Mouse (Mus musculus): Measurements from ENCODE around the gene Aox1. TPM values are rescaled to one million over a fixed set of nuclear protein-coding genes. Genes with fewer than 3 reads are reported as not detected.
"Not testable (repeated sequence)": the region's sequence is repeated elsewhere in the genome, so short reads cannot be mapped to it uniquely, and the experiment has no call there.

The Aox1 gene
- 0.08 and 0.13 TPM in 2 replicates for polyA plus RNA-seq (2015; fragmentation: Nextera tagmentation; extraction: Ambion mirVana)

- Histone ChIP-seq H3K4me2 (replicated peaks) (peak within 1 kb of the TSS; percentile 59), H3K9ac (0 out of 2 replicates have a peak within 1 kb of the TSS, but pooled peaks have one; percentile 20), H3K36me3 (no peaks in the 10 kb centered on the region), H3K9me3 (no peaks in the 10 kb centered on the region), H3K4me3 (replicated peaks) (peak within 1 kb of the TSS; percentile 23), H3K27ac (no peak within 1 kb of the TSS), H3K4me1 (replicated peaks) (peaks cover 15% of the 10 kb centered on the region), H3K27me3 (replicated peaks) (no peaks in the 10 kb centered on the region; the same call in 1 of the 2 replicates)
- WGBS: 13% methylated on average over 12 of the region's 12 CpGs
- no peak for ATAC-seq
These were observed at the start of gene Aox1 for GRCm38 (mm10) chr1:58029636-58030117. TSS of gene Aox1 (plus strand) at chr1:58029931.

DNA sequence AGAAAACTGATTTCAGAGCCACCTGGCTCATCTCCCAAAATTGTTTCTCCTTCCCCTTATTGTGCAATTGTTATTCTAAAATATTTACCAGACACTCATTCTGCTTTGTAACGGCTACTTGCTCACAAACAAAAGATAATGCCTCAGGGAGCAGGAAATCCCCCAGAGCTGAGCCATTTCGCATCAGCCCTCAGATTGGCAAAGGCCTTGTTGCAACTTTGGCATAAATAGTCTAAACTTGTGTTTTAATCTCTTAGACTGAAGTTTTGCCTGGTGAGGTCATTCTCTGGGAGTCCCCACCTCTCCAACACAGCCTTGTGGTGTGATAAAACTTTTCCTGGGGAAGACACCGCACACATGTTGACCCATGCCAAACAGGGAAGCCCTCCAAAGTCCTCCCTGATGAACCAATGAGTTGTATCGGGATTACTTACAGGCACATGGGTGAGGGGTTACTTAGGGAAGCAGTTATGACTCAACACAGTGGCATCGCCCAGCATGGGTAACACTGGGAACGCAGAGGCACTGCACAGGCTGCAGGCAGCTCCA is 40.6 kb upstream of the Aox1 start:
- no peak overlapping the region for H3K4me3 ChIP-seq (replicated peaks)
- H3K36me3 ChIP-seq: no peaks in the 10 kb centered on the region
- H3K9me3 ChIP-seq: no peaks in the 10 kb centered on the region
- no peaks in the 10 kb centered on the region for H3K4me1 ChIP-seq (replicated peaks)
- 69% methylated on average over 6 of the region's 6 CpGs for WGBS
- no peak for ATAC-seq
- no peak overlapping the region for H3K9ac ChIP-seq
- H3K27me3 ChIP-seq (replicated peaks): no peaks in the 10 kb centered on the region
- no peak overlapping the region for H3K27ac ChIP-seq
- H3K4me2 ChIP-seq (replicated peaks): no peak overlapping the region

GRCm38 (mm10) chr1:57991277-57991676 is 38.5 kb upstream of the Aox1 start:
- Histone ChIP-seq H3K27me3 (replicated peaks) (no peaks in the 10 kb centered on the region), H3K4me1 (replicated peaks) (no peaks in the 10 kb centered on the region; the same call in 1 of the 2 replicates), H3K36me3 (no peaks in the 10 kb centered on the region), H3K9me3 (no peaks in the 10 kb centered on the region), H3K4me2 (replicated peaks) (no peak overlapping the region), H3K4me3 (replicated peaks) (no peak overlapping the region), H3K9ac (no peak overlapping the region), H3K27ac (no peak overlapping the region)
- no peak for ATAC-seq
- WGBS: 86% methylated on average over 2 of the region's 2 CpGs

- H3K27me3 ChIP-seq (replicated peaks): no peaks in the 10 kb centered on the region
These were observed 34.1 kb upstream of the Aox1 start, which contains the start of gene Sgo2a for GRCm38 (mm10) chr1:57995432-57996132. TSS of gene Sgo2a (plus strand) at chr1:57995971.

GRCm38 (mm10) chr1:57996133-57996615 is 33.6 kb upstream of the Aox1 start:
- WGBS: under 1% methylated on average over 29 of the region's 29 CpGs
- Histone ChIP-seq H3K27ac (peak overlapping the region; percentile 73), H3K4me1 (replicated peaks) (peaks cover 12% of the 10 kb centered on the region; the same call in 1 of the 2 replicates), H3K27me3 (replicated peaks) (no peaks in the 10 kb centered on the region), H3K36me3 (0 out of 2 replicates have a peak, but pooled peaks cover 4% of the 10 kb centered on the region), H3K9me3 (no peaks in the 10 kb centered on the region), H3K9ac (peak overlapping the region; percentile 82), H3K4me3 (replicated peaks) (peak overlapping the region; percentile 90), H3K4me2 (replicated peaks) (peak overlapping the region; percentile 74)
- peak; percentile 86; the same call in 1 of the 2 replicates for ATAC-seq

More at GRCm38 (mm10) chr1:57995432-57996132, 34.1 kb upstream of the Aox1 start, which contains the start of gene Sgo2a:
- 6% methylated on average over 30 of the region's 30 CpGs for WGBS
- peak within 1 kb of the TSS; percentile 73 for H3K27ac ChIP-seq
- no peaks in the 10 kb centered on the region for H3K9me3 ChIP-seq
- H3K9ac ChIP-seq: peak within 1 kb of the TSS; percentile 82
- H3K4me3 ChIP-seq (replicated peaks): peak within 1 kb of the TSS; percentile 90
- ATAC-seq: peak; percentile 99
- H3K4me2 ChIP-seq (replicated peaks): peak within 1 kb of the TSS; percentile 74
- H3K4me1 ChIP-seq (replicated peaks): peaks cover 12% of the 10 kb centered on the region; the same call in 1 of the 2 replicates
- H3K36me3 ChIP-seq: no peaks in the 10 kb centered on the region

DNA sequence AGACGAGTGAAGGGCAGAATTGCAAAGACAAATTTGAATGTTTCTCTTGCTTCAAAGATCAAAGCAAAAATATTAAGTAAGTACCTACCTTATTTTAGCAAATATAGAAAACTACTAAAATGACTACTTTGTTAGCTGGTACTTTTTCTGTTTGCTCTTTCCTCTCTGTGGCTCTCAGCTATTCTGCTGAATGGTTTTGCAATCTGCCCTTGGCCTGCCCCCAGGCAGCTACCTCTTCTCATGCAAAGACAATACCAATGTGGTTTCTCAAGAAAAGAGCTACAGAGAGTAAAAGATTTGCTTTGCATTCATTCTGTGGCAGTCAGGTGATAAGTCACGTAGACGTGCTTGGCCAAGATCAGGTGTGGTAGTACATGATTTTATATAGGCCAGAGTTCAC is 31.6 kb upstream of the Aox1 start:
- ATAC-seq: no peak
- no peaks in the 10 kb centered on the region for H3K9me3 ChIP-seq
- H3K4me2 ChIP-seq (replicated peaks): no peak overlapping the region
- H3K27me3 ChIP-seq (replicated peaks): no peaks in the 10 kb centered on the region
- 86% methylated on average over 3 of the region's 3 CpGs for WGBS
- no peak overlapping the region for H3K9ac ChIP-seq
- peaks cover 12% of the 10 kb centered on the region; the same call in 1 of the 2 replicates for H3K4me1 ChIP-seq (replicated peaks)
- H3K36me3 ChIP-seq: peaks cover 4% of the 10 kb centered on the region; the same call in 1 of the 2 replicates
- no peak overlapping the region for H3K27ac ChIP-seq
- no peak overlapping the region for H3K4me3 ChIP-seq (replicated peaks)

- not testable (repeated sequence) for H3K27me3 ChIP-seq (replicated peaks); H3K36me3 ChIP-seq; H3K27ac ChIP-seq; H3K4me1 ChIP-seq (replicated peaks); H3K4me3 ChIP-seq (replicated peaks); H3K9ac ChIP-seq; H3K4me2 ChIP-seq (replicated peaks); H3K9me3 ChIP-seq; ATAC-seq
- WGBS: 94% methylated on average over 6 of the region's 7 CpGs
These were observed 23.3 kb upstream of the Aox1 start for GRCm38 (mm10) chr1:58006388-58006787.

DNA sequence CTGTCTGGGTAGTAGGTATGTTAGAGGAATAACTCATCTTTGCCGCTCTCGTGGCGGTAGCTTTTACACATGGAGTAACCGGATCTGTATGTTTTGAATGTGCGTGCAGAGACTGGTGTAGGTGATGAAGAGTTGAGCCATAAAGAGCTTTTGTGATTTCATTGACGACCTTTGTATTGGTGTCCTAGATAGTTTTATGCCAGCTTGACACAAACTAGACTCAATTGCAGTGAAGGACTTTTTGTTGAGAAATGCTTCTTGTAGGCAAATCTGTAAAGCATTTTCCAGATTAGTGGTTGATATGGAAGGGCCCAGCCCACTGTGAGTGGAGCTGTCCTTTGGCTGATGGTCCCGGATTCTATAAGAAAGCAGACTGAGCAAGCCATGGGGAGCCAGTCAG is 10.9 kb upstream of the Aox1 start, which contains the start of gene Kctd18:
TSS of gene Kctd18 (minus strand) at position 101 of the 400 bp plus-strand sequence.
- no peak within 1 kb of the TSS for H3K4me3 ChIP-seq (replicated peaks)
- H3K36me3 ChIP-seq: peaks cover 19% of the 10 kb centered on the region
- 96% methylated on average over 7 of the region's 7 CpGs for WGBS

DNA sequence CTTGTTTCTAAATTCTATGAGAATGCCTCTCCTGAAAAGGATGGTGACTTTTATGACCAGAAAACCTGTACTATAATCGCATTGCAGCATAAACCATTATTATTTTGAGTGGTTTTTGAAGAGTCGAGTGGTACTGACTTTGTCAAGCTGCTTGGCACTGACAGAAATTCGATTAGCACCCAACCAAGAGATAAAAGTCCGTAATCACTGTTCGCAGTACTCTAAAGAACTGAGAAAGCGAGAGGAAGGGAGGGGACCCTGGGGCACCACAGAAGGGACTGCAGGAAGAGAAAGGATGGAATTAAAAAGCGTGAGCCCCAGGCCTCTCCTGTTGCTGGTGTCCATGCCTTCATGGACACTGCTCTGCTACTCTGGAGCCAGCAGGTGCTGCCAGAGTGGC is 2.0 kb upstream of the Aox1 start:
- ATAC-seq: no peak
- H3K4me3 ChIP-seq (replicated peaks): no peak overlapping the region
- H3K4me1 ChIP-seq (replicated peaks): peaks cover 15% of the 10 kb centered on the region
- H3K9ac ChIP-seq: no peak overlapping the region
- no peak overlapping the region for H3K4me2 ChIP-seq (replicated peaks)
- WGBS: 85% methylated on average over 7 of the region's 7 CpGs
- H3K36me3 ChIP-seq: no peaks in the 10 kb centered on the region
- no peaks in the 10 kb centered on the region for H3K9me3 ChIP-seq
- H3K27me3 ChIP-seq (replicated peaks): no peaks in the 10 kb centered on the region; the same call in 1 of the 2 replicates
- H3K27ac ChIP-seq: no peak overlapping the region

More for the DNA sequence above, 10.9 kb upstream of the Aox1 start, which contains the start of gene Kctd18:
- Histone ChIP-seq H3K9ac (no peak within 1 kb of the TSS), H3K4me2 (replicated peaks) (no peak within 1 kb of the TSS), H3K4me1 (replicated peaks) (no peaks in the 10 kb centered on the region), H3K27ac (no peak within 1 kb of the TSS), H3K27me3 (replicated peaks) (no peaks in the 10 kb centered on the region), H3K9me3 (no peaks in the 10 kb centered on the region)
- no peak for ATAC-seq

DNA sequence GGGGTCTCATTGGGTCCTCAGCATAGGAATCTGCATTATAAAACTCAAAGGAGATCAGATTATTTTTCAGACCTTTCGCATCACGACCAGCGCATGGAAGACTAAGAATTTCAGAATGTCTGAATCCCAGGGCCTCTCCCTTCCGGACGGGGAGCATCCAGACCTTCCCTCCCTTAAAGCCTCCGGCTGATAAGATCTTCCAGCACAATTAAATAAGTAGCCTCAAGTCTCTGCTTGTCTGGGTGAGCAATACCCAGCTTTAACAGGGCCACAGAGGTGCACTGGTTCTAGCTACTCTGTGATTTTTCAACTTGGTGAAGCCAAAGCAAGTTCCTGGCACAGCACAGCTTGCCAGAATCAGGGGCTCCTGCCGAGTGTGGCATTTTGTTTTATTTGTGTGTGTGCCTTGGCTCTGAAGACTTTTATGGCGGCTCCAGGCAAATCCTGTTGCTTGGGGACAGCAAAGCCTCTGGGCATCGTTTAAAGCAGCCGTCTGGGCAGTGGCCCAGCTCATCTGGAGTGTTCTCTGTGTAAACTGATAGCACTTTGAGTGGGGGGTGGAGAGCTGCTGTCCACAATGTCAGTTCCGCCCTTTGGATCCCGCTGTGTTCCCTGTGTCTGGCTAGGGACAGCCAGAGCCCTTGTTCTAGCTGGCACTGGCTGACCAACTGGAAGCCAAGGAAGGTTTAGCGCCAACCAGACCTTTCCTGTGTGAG is 583 bp downstream of the Aox1 start:
- Histone ChIP-seq H3K27me3 (replicated peaks) (no peaks in the 10 kb centered on the region; the same call in 1 of the 2 replicates), H3K4me3 (replicated peaks) (peak overlapping the region; percentile 23), H3K36me3 (no peaks in the 10 kb centered on the region), H3K4me2 (replicated peaks) (peak overlapping the region; percentile 59), H3K9me3 (no peaks in the 10 kb centered on the region), H3K4me1 (replicated peaks) (peaks cover 15% of the 10 kb centered on the region), H3K27ac (no peak overlapping the region), H3K9ac (0 out of 2 replicates have a peak overlapping the region, but pooled peaks have one; percentile 20)
- ATAC-seq: no peak
- 28% methylated on average over 13 of the region's 13 CpGs for WGBS

GRCm38 (mm10) chr1:58031160-58031769 is 1.5 kb downstream of the Aox1 start:
- Histone ChIP-seq H3K9me3 (no peaks in the 10 kb centered on the region), H3K9ac (no peak overlapping the region), H3K27ac (no peak overlapping the region), H3K4me3 (replicated peaks) (no peak overlapping the region), H3K36me3 (no peaks in the 10 kb centered on the region), H3K27me3 (replicated peaks) (no peaks in the 10 kb centered on the region; the same call in 1 of the 2 replicates), H3K4me1 (replicated peaks) (peaks cover 15% of the 10 kb centered on the region), H3K4me2 (replicated peaks) (no peak overlapping the region)
- ATAC-seq: peak; percentile 47; the same call in 1 of the 2 replicates
- 62% methylated on average over 10 of the region's 10 CpGs for WGBS
